Mouse (Mus musculus) splenic B cell, adult 2 months (primary cell): Measurements from ENCODE around the gene Gsk3a.

Source experiments
- DNase-seq: peaks from one replicate; pipeline ENCODE4 v3.0.0-alpha.2; 2011; ENCODE audit warnings: low read depth, low spot score
- H3K27me3 ChIP-seq: 2 replicates; pipeline ENCODE4 v1.6.1; 2012; ENCODE audit warnings: mild to moderate bottlenecking, low read length, moderate library complexity, mixed read lengths; ENCODE audit not compliant: control insufficient read depth, poor library complexity, insufficient read depth, severe bottlenecking
- H3K36me3 ChIP-seq: 2 replicates; pipeline ENCODE4 v1.6.1; 2012; ENCODE audit warnings: mild to moderate bottlenecking, low read length, moderate library complexity, mixed read lengths; ENCODE audit not compliant: control insufficient read depth, poor library complexity, insufficient read depth, severe bottlenecking

The Gsk3a gene

GRCm38 (mm10) chr7:25227523-25228300, 9.9 kb downstream of the Gsk3a start:
- DNase-seq: no peak
- no peaks in the 10 kb centered on the region for H3K27me3 ChIP-seq
- H3K36me3 ChIP-seq: peaks cover 11% of the 10 kb centered on the region

GRCm38 (mm10) chr7:25222275-25222967, 15.2 kb downstream of the Gsk3a start:
- Histone ChIP-seq H3K36me3 (peaks cover 2% of the 10 kb centered on the region), H3K27me3 (no peaks in the 10 kb centered on the region)
- no peak for DNase-seq

- no peaks in the 10 kb centered on the region for H3K27me3 ChIP-seq
- H3K36me3 ChIP-seq: peaks cover 4% of the 10 kb centered on the region
- DNase-seq: peak; percentile 96
Measured at GRCm38 (mm10) chr7:25221102-25221883, 16.4 kb downstream of the Gsk3a start, which contains the start of gene Zfp526. Zfp526 (plus strand) TSS chr7:25221425.

- no peaks in the 10 kb centered on the region for H3K27me3 ChIP-seq
- peaks cover 3% of the 10 kb centered on the region for H3K36me3 ChIP-seq
- peak; percentile 59 for DNase-seq
Measured at GRCm38 (mm10) chr7:25220457-25221101, 17.1 kb downstream of the Gsk3a start, which contains the start of gene Dedd2. Dedd2 (minus strand) TSS chr7:25220615.

- peak; percentile 99 for DNase-seq
- no peaks in the 10 kb centered on the region for H3K27me3 ChIP-seq
- H3K36me3 ChIP-seq: peaks cover 6% of the 10 kb centered on the region; the same call in 1 of the 2 replicates
Measured at GRCm38 (mm10) chr7:25219756-25220456, 17.7 kb downstream of the Gsk3a start.

- DNase-seq: no peak
- Histone ChIP-seq H3K36me3 (peaks cover 6% of the 10 kb centered on the region; the same call in 1 of the 2 replicates), H3K27me3 (no peaks in the 10 kb centered on the region)
Measured at GRCm38 (mm10) chr7:25219416-25219750, 18.3 kb downstream of the Gsk3a start.

GRCm38 (mm10) chr7:25218705-25219415, 18.8 kb downstream of the Gsk3a start:
- no peaks in the 10 kb centered on the region for H3K27me3 ChIP-seq
- peaks cover 6% of the 10 kb centered on the region; the same call in 1 of the 2 replicates for H3K36me3 ChIP-seq
- peak; percentile 66 for DNase-seq

GRCm38 (mm10) chr7:25217653-25218395, 19.8 kb downstream of the Gsk3a start:
- peak; percentile 72 for DNase-seq
- no peaks in the 10 kb centered on the region for H3K27me3 ChIP-seq
- H3K36me3 ChIP-seq: peaks cover 6% of the 10 kb centered on the region; the same call in 1 of the 2 replicates

GRCm38 (mm10) chr7:25214172-25214571, 23.5 kb downstream of the Gsk3a start:
- peaks cover 6% of the 10 kb centered on the region for H3K36me3 ChIP-seq
- DNase-seq: no peak
- no peaks in the 10 kb centered on the region for H3K27me3 ChIP-seq

- DNase-seq: no peak
- H3K27me3 ChIP-seq: no peaks in the 10 kb centered on the region
- H3K36me3 ChIP-seq: peaks cover 6% of the 10 kb centered on the region
Measured at GRCm38 (mm10) chr7:25213099-25213498, 24.6 kb downstream of the Gsk3a start.

- peaks cover 1% of the 10 kb centered on the region for H3K36me3 ChIP-seq
- H3K27me3 ChIP-seq: no peaks in the 10 kb centered on the region
- no peak for DNase-seq
Measured at GRCm38 (mm10) chr7:25210482-25210881, 27.2 kb downstream of the Gsk3a start.

- peak; percentile 71 for DNase-seq
- Histone ChIP-seq H3K27me3 (no peaks in the 10 kb centered on the region), H3K36me3 (no peaks in the 10 kb centered on the region; the same call in none of the 2 replicates)
Measured at GRCm38 (mm10) chr7:25209161-25209622, 28.5 kb downstream of the Gsk3a start.
